Comparison of ENCODE assay signal across 10 mouse cellular contexts in genomic region chr14:46941077-46941476, GRCm38 (mm10). TPM values are rescaled to one million over a fixed set of nuclear protein-coding genes. Genes with fewer than 3 reads are reported as not detected.
DNase-seq lines count a peak whose midpoint lies in the region; ATAC-seq lines count a peak whose summit lies in the region.
"Had no signal": no experiment of that assay in that cellular context is flagged by ENCODE, and none has a peak within 500 bp of the region (broad histone marks: within the 10 kb centered on the region; RNA-seq: fewer than 3 reads in every experiment).

No protein-coding gene starts in this region.

- no peaks in the 10 kb centered on the region for H3K27me3 ChIP-seq in limb, embryonic 10.5 days (ENCODE audit: low read depth, poor library complexity, severe bottlenecking)
- H3K27me3 ChIP-seq in stomach, embryonic 15.5 days (replicated peaks) = no peaks in the 10 kb centered on the region

- no peak overlapping the region for H3K4me2 ChIP-seq in stomach, embryonic 15.5 days

- H3K4me3 ChIP-seq in limb, embryonic 10.5 days = peak overlapping the region; percentile 10
- no peak overlapping the region for H3K4me3 ChIP-seq in stomach, embryonic 15.5 days (replicated peaks)

- ATAC-seq in stomach, embryonic 15.5 days (ENCODE audit: insufficient read depth, low FRiP score, low read depth) = 0 out of 2 replicates have a peak, but pooled peaks have one; percentile 26
- ATAC-seq: liver, postnatal 0 days had no signal

- H3K9me3 ChIP-seq in limb, embryonic 10.5 days (replicated peaks) = no peaks in the 10 kb centered on the region
- no peaks in the 10 kb centered on the region for H3K9me3 ChIP-seq in stomach, embryonic 15.5 days

- peak; percentile 85 for DNase-seq in heart, adult 11 months
- no peak for DNase-seq in heart, adult 18-20 months
- DNase-seq in right cerebral cortex, postnatal 4 days = peak; percentile 15
- no peak for DNase-seq in right cerebral cortex, postnatal 14 days
- DNase-seq in limb, embryonic 10.5 days (ENCODE audit: low spot score) = peak; percentile 67
- no peak for DNase-seq in c-Kit-positive CD71-positive TER-119-positive erythroid progenitor cells, embryonic 14.5 days (ENCODE audit: low spot score)
- no peak for DNase-seq in thymus, postnatal 0 days (ENCODE audit: low spot score)
- DNase-seq: cerebellum, adult 2 months; liver, postnatal 0 days had no signal

- 57% methylated on average over 6 of the region's 6 CpGs for WGBS in limb, embryonic 10.5 days
- WGBS in stomach, embryonic 15.5 days = 27% methylated on average over 6 of the region's 6 CpGs

- no peaks in the 10 kb centered on the region for H3K36me3 ChIP-seq in limb, embryonic 10.5 days
- H3K36me3 ChIP-seq in stomach, embryonic 15.5 days = no peaks in the 10 kb centered on the region

- peak overlapping the region; percentile 85 for H3K27ac ChIP-seq in limb, embryonic 10.5 days
- H3K27ac ChIP-seq in stomach, embryonic 15.5 days = peak overlapping the region; percentile 67

- H3K9ac ChIP-seq in stomach, embryonic 15.5 days = no peak overlapping the region
- H3K9ac ChIP-seq: liver, postnatal 0 days had no signal

- H3K4me1 ChIP-seq in limb, embryonic 10.5 days = peaks cover 35% of the 10 kb centered on the region
- H3K4me1 ChIP-seq in stomach, embryonic 15.5 days = peaks cover 10% of the 10 kb centered on the region

RNA-seq across cellular contexts. Expression of gene Samd4, which starts 58.4 kb away (rescaled TPM):
- 10 to 100 TPM; 51.2 to 56.1 TPM for total RNA-seq in heart, adult 18-20 months (2021)
- polyA plus RNA-seq in limb, embryonic 10.5 days (2016; fragmentation: Nextera tagmentation; extraction: Ambion mirVana) = 2.5 and 3.6 TPM in 2 replicates
- 7.1 and 8.0 TPM in 2 replicates for polyA plus RNA-seq in stomach, embryonic 15.5 days (2015; fragmentation: Nextera tagmentation; extraction: Ambion mirVana)
- polyA plus RNA-seq in thymus, postnatal 0 days (2015; fragmentation: Nextera tagmentation; extraction: Ambion mirVana) = 0.51 and 0.69 TPM in 2 replicates

Comparison
In these comparisons a context has a peak if more than half of its experiments do, and no peak if none do; other contexts are left out.
1. DNase-seq: peak in heart, adult 11 months (single experiment), right cerebral cortex, postnatal 4 days (single experiment) and limb, embryonic 10.5 days (single experiment); none in heart, adult 18-20 months (0 of 2), right cerebral cortex, postnatal 14 days (single experiment), c-Kit-positive CD71-positive TER-119-positive erythroid progenitor cells, embryonic 14.5 days (single experiment) and thymus, postnatal 0 days (single experiment).